Mouse (Mus musculus) G1E (cell line): Measurements from ENCODE around the gene Kcnk2. TPM values are rescaled to one million over a fixed set of nuclear protein-coding genes. Genes with fewer than 3 reads are reported as not detected.

Source experiments
- ATAC-seq: 2 replicates; pipeline ENCODE4 v1.8.0; 2016; ENCODE audit warnings: mild to moderate bottlenecking; ENCODE audit not compliant: insufficient number of reproducible peaks, poor library complexity, low FRiP score, severe bottlenecking; ENCODE audit errors: extremely low read depth
- DNase-seq: peaks from one replicate; pipeline ENCODE4 v3.0.0; 2012; ENCODE audit warnings: low spot score
- H3K27me3 ChIP-seq: 2 replicates; pipeline ENCODE4 v1.6.1; 2012; ENCODE audit warnings: mild to moderate bottlenecking, low read length, inconsistent platforms; ENCODE audit not compliant: insufficient read depth
- H3K36me3 ChIP-seq: replicated peaks from 2 replicates; pipeline ENCODE3; 2012; ENCODE audit warnings: mild to moderate bottlenecking, inconsistent platforms
- H3K4me1 ChIP-seq: 2 replicates; pipeline ENCODE4 v1.6.1; 2012; ENCODE audit warnings: low read depth, low read length, inconsistent platforms, mixed read lengths; ENCODE audit not compliant: insufficient read depth
- H3K4me3 ChIP-seq: 2 replicates; pipeline ENCODE4 v1.5.1; 2012; ENCODE audit warnings: low read depth, mild to moderate bottlenecking, inconsistent platforms, low read length, moderate library complexity, mixed read lengths
- H3K9me3 ChIP-seq: replicated peaks from 2 replicates; pipeline ENCODE4 v1.6.1; 2012; ENCODE audit warnings: inconsistent platforms
- CTCF ChIP-seq: IDR thresholded peaks from 2 replicates; pipeline ENCODE4 v1.5.1; 2012; ENCODE audit warnings: low read depth, low read length, inconsistent platforms, mixed read lengths
- GATA1 ChIP-seq: IDR thresholded peaks from 2 replicates; pipeline ENCODE4 v1.6.1; 2012; ENCODE audit warnings: borderline replicate concordance, low read length, inconsistent platforms, mixed read lengths
- GATA2 ChIP-seq: IDR thresholded peaks from 2 replicates; pipeline ENCODE4 v1.6.1; 2012; ENCODE audit warnings: low read depth, low read length, inconsistent platforms, borderline replicate concordance
- POLR2AphosphoS5 ChIP-seq: IDR thresholded peaks from 2 replicates; pipeline ENCODE4 v1.6.1; 2012; ENCODE audit warnings: low read depth, low read length, inconsistent platforms; ENCODE audit not compliant: insufficient replicate concordance
- TAL1 ChIP-seq: conservative IDR thresholded peaks from 2 replicates; pipeline ENCODE4 v1.6.1; 2012; ENCODE audit warnings: low read depth, low read length, inconsistent platforms, mixed read lengths
- polyA plus RNA-seq: library from polyadenylated mRNA; stranded (reverse); fragments of >175 nt; gene quantifications from 2 replicates; pipeline ENCODE4 v1.2.3, GENCODE M21; 2012
- total RNA-seq, 2 experiments: library from RNA; stranded (forward) in 1 of 2; stranded (reverse) in 1 of 2; fragments of 200-1000 nt in 1 of 2; fragments of >200 nt in 1 of 2; fragmentation: Nextera tagmentation in 1 of 2; gene quantifications; 2 replicates each; pipeline ENCODE4 v1.2.3; 2014 to 2017

Gene Kcnk2
- total and polyA plus RNA-seq, 3 experiments: 0.22 TPM; not detected in 2

DNA sequence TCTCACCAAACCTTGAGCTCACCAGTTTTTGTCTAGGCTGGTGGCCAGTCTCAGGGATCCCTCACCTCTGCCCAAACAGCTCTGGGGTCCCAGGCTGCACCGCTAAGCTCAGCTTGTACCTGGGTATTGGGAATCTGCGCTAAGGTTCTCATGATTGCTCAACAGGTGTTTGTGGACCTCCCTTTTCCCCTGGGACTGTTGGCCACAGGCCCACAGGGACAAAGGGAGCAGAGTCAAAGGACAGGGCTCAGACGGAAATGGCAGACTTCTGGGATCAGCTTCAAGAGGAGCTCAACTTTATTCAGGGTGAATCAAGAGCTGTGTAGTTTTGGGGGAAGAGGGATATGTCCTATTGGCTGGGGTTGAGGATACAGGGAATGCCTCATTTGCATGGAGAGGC, 99.1 kb downstream of the Kcnk2 start:
- no peak for ATAC-seq
- Histone ChIP-seq H3K4me1 (no peaks in the 10 kb centered on the region), H3K27me3 (no peaks in the 10 kb centered on the region), H3K4me3 (no peak overlapping the region), H3K9me3 (peaks cover 47% of the 10 kb centered on the region), H3K36me3 (no peaks in the 10 kb centered on the region)
- no peak for DNase-seq
- TF ChIP-seq GATA2: no peak
- TF ChIP-seq TAL1: no peak
- TF ChIP-seq CTCF: no peak
- TF ChIP-seq GATA1: no peak
- no peak for TF ChIP-seq POLR2AphosphoS5

GRCm38 (mm10) chr1:189293679-189294406, 108.2 kb downstream of the Kcnk2 start:
- Histone ChIP-seq H3K9me3 (peaks cover 40% of the 10 kb centered on the region), H3K36me3 (no peaks in the 10 kb centered on the region), H3K4me1 (no peaks in the 10 kb centered on the region), H3K27me3 (no peaks in the 10 kb centered on the region), H3K4me3 (no peak overlapping the region)
- no peak for ATAC-seq
- no peak for TF ChIP-seq GATA2
- no peak for TF ChIP-seq POLR2AphosphoS5
- TF ChIP-seq TAL1: no peak
- no peak for TF ChIP-seq GATA1
- TF ChIP-seq CTCF: no peak
- DNase-seq: no peak

- Histone ChIP-seq H3K9me3 (peaks cover 43% of the 10 kb centered on the region), H3K36me3 (no peaks in the 10 kb centered on the region), H3K4me1 (no peaks in the 10 kb centered on the region), H3K4me3 (no peak overlapping the region), H3K27me3 (no peaks in the 10 kb centered on the region)
- DNase-seq (no peak), ATAC-seq (no peak)
- TF ChIP-seq TAL1 (no peak), POLR2AphosphoS5 (no peak), GATA1 (no peak), GATA2 (no peak), CTCF (no peak)
Measured at GRCm38 (mm10) chr1:189290885-189291284, 111.2 kb downstream of the Kcnk2 start.

GRCm38 (mm10) chr1:189288948-189289347, 113.1 kb downstream of the Kcnk2 start:
- DNase-seq (no peak), ATAC-seq (no peak)
- TF ChIP-seq GATA1 (no peak), CTCF (no peak), POLR2AphosphoS5 (no peak), GATA2 (no peak), TAL1 (no peak)
- Histone ChIP-seq H3K4me3 (no peak overlapping the region), H3K9me3 (peaks cover 39% of the 10 kb centered on the region), H3K4me1 (no peaks in the 10 kb centered on the region), H3K36me3 (no peaks in the 10 kb centered on the region), H3K27me3 (no peaks in the 10 kb centered on the region)

- Histone ChIP-seq H3K4me1 (no peaks in the 10 kb centered on the region), H3K27me3 (no peaks in the 10 kb centered on the region), H3K4me3 (no peak overlapping the region), H3K9me3 (peaks cover 42% of the 10 kb centered on the region), H3K36me3 (no peaks in the 10 kb centered on the region)
- TF ChIP-seq CTCF (no peak), POLR2AphosphoS5 (no peak), GATA1 (no peak)
- ATAC-seq: no peak
- no peak for DNase-seq
Measured at GRCm38 (mm10) chr1:189272281-189272680, 129.8 kb downstream of the Kcnk2 start.

DNA sequence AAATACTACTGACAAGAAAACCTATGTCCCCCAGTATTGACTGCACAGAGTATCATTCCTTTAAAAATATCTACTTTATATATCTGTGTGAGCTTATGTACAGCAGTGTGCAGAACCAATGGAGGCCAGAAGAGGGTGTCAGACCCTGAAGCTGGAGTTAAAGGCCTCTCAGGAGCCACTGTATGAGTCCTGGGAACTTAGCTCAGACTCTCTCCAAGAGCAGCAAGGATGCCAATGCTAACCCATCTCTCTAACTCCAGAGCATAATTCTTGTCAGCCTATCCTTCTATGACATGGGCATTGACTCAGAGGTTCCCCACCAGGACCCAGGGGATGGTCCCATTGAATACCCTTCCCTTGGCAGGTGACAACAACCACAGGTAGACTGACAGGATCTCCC, 148.4 kb downstream of the Kcnk2 start:
- no peak for DNase-seq
- Histone ChIP-seq H3K36me3 (no peaks in the 10 kb centered on the region), H3K4me1 (no peaks in the 10 kb centered on the region), H3K4me3 (no peak overlapping the region), H3K27me3 (no peaks in the 10 kb centered on the region), H3K9me3 (peaks cover 40% of the 10 kb centered on the region)
- TF ChIP-seq CTCF (no peak), TAL1 (no peak), GATA2 (no peak), POLR2AphosphoS5 (no peak), GATA1 (no peak)
- no peak for ATAC-seq
